Mouse (Mus musculus) cortical plate, adult 2 months (tissue): ENCODE measurements at regions not wholly inside any gene's neighbourhood (a gene's known extent, or its start where the extent isn't known, plus 50 kb on each side); places are given as distances from the start of the nearest gene placed in this dataset.

ENCODE experiments used
- H3K27ac ChIP-seq: fragments of 200-500 bp; 2 replicates; pipeline ENCODE4 v1.5.1; 2012; ENCODE audit warnings: low read length, control low read depth, inconsistent platforms; ENCODE audit not compliant: insufficient read depth
- H3K4me1 ChIP-seq: fragments of 200-500 bp; 2 replicates; pipeline ENCODE4 v1.6.1; 2011; ENCODE audit warnings: low read length; ENCODE audit not compliant: control insufficient read depth, insufficient read depth
- H3K4me3 ChIP-seq: fragments of 200-500 bp; 2 replicates; pipeline ENCODE4 v1.5.1; 2011; ENCODE audit warnings: mild to moderate bottlenecking, low read length, control low read depth; ENCODE audit not compliant: insufficient read depth
- CTCF ChIP-seq: fragments of 200-500 bp; IDR thresholded peaks from 2 replicates; pipeline ENCODE4 v1.5.1; 2011; ENCODE audit warnings: mild to moderate bottlenecking, control low read depth, low read length; ENCODE audit not compliant: insufficient read depth; ENCODE audit errors: extremely low read depth
- POLR2A ChIP-seq: fragments of 200-500 bp; IDR thresholded peaks from 2 replicates; pipeline ENCODE4 v1.6.1; 2011; ENCODE audit warnings: mild to moderate bottlenecking, low read length, control low read depth; ENCODE audit not compliant: insufficient read depth; ENCODE audit errors: extremely low read depth

DNA sequence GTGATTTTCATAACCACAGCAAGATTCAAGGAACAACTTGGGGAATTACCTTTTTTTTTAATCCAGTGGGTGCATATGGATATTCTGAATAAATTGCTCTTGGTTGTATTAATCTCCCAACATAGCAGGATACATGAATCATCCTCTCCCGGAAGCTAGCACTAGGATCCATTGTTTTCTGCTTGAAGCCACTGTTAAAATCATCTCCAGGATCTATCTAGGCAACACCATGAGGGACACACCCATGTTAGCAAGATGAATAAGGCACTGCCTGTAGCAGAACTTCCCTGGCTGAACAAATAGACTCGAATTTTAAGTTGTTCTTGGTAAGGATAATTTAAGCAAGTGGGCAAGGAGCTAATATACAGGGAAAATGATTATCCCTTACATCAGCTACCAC lies 427.8 kb downstream of the Cbln4 start:
- TF ChIP-seq POLR2A (no peak), CTCF (no peak)
- H3K27ac ChIP-seq, result no peak overlapping the region
- no peaks in the 10 kb centered on the region for H3K4me1 ChIP-seq
- H3K4me3 ChIP-seq, result no peak overlapping the region

DNA sequence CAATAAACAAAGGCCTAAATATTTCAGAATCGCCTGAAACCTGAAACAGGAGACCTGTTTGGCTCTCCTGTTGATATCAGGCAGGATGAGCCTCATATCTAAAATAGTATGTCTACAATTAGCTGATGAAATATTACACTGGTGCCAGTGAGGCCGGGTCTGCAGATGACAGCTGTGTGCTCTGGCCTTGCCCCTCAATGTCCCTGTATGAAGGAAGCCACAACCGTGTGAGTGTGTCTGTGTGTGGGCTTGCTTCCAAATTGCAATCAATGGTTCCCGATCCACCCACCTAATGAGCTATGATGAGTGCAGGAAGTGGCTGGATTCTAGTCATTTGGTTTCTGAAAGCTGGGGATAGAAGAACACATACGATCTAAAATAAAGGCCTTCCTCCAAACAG lies 438.2 kb downstream of the Cbln4 start:
- no peak overlapping the region for H3K4me3 ChIP-seq
- no peak overlapping the region for H3K27ac ChIP-seq
- H3K4me1 ChIP-seq, result no peaks in the 10 kb centered on the region
- TF ChIP-seq CTCF (no peak), POLR2A (no peak)

DNA sequence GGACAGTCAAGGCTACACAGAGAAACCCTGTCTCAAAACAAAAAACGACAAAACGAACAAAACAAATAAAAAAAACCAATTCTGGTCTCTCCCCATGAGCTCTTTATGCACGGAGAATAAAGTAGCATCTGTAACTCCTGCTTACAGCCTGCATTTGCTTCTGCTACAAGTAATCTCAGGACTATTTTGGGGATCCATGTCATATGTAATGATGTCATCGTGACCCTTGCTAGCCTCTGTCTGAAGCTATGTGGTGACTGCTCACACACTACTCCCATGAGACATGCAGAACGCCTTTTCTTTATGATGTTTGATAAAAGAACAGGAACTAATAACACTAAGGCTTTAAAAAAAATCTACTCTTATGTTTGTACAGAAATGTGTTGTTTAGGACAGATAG lies 448.0 kb downstream of the Cbln4 start:
- H3K4me3 ChIP-seq, result no peak overlapping the region
- no peak for TF ChIP-seq POLR2A
- no peak for TF ChIP-seq CTCF
- no peaks in the 10 kb centered on the region for H3K4me1 ChIP-seq
- H3K27ac ChIP-seq, result no peak overlapping the region

DNA sequence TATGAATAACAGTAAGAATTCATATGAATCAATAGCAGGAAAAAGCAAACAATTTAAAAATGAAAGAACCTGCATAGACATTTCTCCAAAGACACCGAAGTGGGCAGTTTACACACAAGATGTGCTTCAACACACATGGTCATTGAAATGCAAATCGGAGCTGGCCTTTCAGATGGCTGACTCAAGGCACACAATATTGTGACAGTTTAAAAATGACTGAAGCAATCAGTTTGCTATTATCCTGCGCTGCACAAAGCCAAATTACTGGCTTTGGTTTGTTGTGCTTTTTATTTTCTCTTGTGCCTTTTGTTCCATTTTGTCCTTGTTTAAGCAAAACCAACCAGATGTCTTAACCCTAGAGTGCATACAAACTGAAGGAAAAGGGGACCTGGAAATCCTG lies 449.4 kb downstream of the Cbln4 start:
- Histone ChIP-seq H3K27ac (no peak overlapping the region), H3K4me1 (no peaks in the 10 kb centered on the region)
- no peak for TF ChIP-seq CTCF
- no peak for TF ChIP-seq POLR2A

DNA sequence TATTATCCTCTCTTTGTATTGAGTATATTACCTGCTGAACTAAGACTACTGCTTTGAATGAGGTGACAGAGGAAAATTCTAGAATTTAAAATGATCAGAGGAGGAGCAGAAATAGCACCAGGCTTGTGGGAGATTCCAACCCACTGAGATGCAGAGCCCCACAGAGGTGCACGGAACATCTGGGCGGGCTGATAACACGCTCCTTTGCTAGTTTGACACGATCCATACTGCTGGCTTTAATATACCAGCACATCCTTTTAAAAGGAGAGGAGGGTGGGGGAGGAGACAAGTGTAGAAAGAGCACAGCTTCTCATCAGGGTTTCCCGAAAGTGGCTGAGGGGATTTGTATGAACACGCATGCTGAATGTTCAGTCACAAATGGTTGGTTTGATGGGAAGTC lies 451.0 kb downstream of the Cbln4 start:
- Histone ChIP-seq H3K27ac (no peak overlapping the region), H3K4me3 (no peak overlapping the region), H3K4me1 (no peaks in the 10 kb centered on the region)
- no peak for TF ChIP-seq CTCF
- no peak for TF ChIP-seq POLR2A

More for the DNA sequence above, 449.4 kb downstream of the Cbln4 start:
- H3K4me3 ChIP-seq, result no peak overlapping the region

DNA sequence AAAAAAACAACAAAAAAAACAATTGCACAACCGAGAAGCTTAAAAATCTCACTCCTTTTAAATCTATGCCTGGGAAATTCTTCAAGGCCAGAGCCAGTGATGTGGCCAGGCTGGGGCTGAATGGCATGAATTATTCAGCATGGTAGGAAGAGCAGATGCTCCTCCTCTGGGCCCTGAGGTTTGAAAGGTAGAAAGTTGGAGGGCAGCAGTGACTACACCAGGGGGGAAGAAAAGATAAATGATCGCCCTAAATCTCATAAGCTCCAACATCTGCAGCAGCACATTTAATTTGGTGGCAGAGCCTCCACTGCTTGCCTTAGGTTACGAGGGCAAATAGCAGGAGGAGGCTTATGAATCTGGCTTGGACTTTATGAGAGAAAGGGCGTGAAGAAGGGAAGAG lies 455.1 kb downstream of the Cbln4 start:
- TF ChIP-seq CTCF (no peak), POLR2A (no peak)
- no peaks in the 10 kb centered on the region for H3K4me1 ChIP-seq
- no peak overlapping the region for H3K4me3 ChIP-seq
- H3K27ac ChIP-seq, result no peak overlapping the region

DNA sequence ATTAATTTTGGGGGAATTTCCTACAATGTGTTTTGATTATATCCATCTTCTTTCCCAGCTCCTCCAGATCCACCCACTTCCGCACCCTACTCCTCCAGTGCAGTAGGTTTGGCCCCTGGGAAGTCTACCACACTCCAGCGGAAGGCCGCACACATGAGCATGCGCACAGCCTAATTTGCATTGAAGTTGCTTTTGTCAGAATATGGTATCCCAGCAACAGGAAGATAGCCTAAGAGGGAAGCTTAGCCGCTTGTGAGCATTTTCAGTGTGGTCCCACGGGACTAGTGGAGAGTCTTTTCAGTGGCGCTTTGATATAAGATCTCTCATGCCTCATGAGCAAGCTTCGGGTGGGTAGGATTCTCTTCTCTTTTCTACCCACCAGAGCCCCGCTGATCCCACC lies 455.6 kb downstream of the Cbln4 start:
- Histone ChIP-seq H3K4me1 (no peaks in the 10 kb centered on the region), H3K27ac (no peak overlapping the region), H3K4me3 (no peak overlapping the region)
- TF ChIP-seq POLR2A, result no peak
- no peak for TF ChIP-seq CTCF

DNA sequence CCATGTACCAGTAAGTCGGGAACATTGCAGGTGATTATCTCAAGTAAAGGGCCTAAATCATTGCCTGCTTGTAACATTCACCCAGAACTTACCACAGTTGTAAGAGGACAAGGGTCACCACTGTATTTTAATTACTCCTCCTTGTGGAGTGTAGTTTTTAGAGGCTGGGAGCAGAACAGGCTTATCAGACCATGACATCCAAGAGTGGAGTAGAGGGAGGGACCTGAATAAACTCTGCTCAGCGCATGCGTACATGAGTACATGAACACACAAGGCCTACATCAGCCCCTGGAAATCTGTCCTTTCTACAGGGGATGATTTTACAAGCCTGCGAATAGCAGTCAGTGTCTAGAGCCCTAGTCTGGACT lies 456.4 kb downstream of the Cbln4 start:
- Histone ChIP-seq H3K27ac (no peak overlapping the region), H3K4me3 (no peak overlapping the region), H3K4me1 (no peaks in the 10 kb centered on the region)
- TF ChIP-seq POLR2A (no peak), CTCF (no peak)

DNA sequence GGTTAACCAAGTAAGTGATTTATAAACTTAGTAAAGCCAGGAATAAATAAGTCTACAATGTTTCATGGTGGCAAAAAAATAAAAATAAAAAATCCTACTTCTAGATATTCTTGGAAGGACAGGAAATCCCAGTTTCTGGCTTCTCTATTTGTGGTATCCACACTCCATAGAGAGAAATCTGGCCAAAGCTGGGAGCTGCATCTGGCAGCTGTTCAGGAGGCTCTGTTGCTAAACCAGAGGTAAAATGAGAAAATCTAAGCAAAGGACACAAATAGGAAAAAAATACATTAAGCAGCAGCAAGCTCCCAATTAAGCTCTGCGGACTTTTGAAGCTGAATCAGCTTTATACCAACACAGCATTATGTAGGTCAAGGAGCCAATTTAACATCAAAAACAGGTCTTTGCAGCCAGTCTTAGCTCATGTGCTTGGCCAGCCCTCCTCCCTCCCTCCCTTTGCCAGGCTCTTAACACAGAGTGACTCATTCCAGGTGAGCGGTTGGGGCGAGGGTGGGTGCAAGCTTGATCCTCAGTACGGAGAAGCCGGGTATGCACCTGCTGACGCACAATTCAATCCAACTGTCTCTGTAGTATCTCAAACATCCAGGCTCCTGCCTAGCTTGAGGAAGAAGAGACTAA lies 456.9 kb downstream of the Cbln4 start:
- no peak for TF ChIP-seq CTCF
- TF ChIP-seq POLR2A, result no peak
- Histone ChIP-seq H3K4me3 (no peak overlapping the region), H3K27ac (no peak overlapping the region), H3K4me1 (no peaks in the 10 kb centered on the region)

DNA sequence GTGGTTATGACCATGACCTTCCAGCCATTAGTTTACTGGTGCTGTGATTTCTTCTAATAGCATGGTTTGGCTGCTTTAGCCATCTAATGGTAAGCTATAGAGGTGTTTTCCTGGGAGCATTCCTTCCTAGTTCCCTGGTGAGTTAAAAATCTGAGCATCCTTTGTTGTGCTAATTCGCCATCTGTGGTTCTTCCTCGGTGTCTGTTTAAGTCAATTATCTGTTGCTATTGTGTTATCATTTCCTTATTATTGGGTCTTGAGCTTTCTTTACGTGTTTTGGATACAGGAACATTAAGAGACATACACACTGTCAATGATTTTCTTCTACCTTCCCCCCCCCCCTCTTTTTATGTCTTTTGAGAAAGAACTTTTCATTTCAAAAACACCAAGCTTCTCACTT lies 468.9 kb downstream of the Cbln4 start:
- Histone ChIP-seq H3K4me3 (no peak overlapping the region), H3K27ac (no peak overlapping the region), H3K4me1 (no peaks in the 10 kb centered on the region)
- TF ChIP-seq CTCF, result no peak
- TF ChIP-seq POLR2A, result no peak
